Mouse (Mus musculus) right cerebral cortex, postnatal 36 days (tissue): ENCODE measurements around the gene Gcn1l1.
"Not testable (repeated sequence)": the region's sequence is repeated elsewhere in the genome, so short reads cannot be mapped to it uniquely, and the experiment has no call there.

Experiments
- DNase-seq, 2 experiments: peaks; one replicate each; pipeline ENCODE4 v3.0.0; 2022; ENCODE audit warnings: low spot score in 2 of 2, mixed read lengths in 1 of 2

The Gcn1l1 gene

DNA sequence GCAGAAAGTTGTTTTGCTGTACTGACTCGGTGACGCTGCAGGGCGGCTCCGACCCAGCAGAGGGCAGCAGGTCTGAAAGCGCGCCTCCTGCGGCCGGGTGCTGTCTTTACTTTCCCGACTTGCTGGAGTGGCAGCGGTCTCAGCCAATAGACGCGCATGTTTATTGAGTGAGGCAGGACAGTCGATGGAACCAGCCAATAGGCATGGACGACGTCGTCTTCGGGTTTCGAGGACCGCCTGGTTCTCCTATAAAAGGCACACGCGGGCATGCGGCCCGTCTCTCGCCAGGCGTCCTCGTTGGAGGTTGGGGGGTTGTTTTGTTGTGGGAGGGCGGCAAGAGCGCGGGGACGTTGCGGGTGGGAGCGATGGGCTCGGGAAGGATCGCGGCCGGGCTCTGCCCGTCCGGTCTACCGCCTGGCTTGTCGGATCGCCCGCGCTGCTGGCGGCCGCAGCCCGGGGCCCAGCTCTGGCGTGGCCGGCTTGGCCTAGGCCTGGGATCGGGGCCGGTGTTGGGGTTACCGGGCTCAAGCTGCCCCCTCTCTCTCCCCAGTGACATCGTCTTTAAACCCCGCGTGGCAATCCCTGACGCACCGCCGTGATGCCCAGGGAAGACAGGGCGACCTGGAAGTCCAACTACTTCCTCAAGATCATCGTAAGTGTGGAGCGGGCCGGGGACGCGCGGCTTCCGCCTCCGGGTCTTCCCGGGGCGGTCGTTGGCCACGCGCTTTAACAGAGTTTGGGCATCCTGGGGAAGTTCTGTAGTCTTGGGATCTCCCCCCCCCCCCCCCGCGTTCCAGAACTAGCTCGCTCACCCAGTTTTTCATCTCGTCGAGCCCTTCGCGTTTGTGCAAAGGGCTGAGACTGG lies 5.6 kb upstream of the Gcn1l1 start, which contains the start of gene Rplp0:
Rplp0 (plus strand) TSS at position 231 of the 865 bp plus-strand sequence.
- peak; percentile 99 for DNase-seq

DNA sequence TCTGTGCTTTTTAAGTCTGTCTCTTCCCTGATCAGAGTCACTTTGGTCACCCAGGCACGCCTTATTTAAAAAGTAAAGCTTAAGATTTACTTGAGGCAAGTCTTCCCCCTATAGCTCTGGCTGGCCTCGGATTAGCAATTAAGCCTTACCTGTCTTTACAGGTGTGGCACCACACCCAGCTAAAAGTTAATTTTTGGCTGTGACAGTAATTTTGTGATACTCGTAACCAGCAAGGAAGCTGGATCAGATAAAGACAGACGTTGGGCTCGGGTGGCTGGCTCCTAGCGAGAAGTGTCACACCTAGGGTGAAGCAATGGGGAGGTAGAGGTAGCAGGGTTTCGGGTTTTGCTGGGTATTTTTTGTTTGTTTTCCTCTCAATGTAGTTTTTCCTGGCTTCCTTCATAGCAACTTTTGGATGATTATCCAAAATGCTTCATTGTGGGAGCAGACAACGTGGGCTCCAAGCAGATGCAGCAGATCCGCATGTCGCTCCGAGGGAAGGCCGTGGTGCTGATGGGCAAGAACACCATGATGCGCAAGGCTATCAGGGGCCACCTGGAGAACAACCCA lies 4.6 kb upstream of the Gcn1l1 start:
- DNase-seq = no peak

DNA sequence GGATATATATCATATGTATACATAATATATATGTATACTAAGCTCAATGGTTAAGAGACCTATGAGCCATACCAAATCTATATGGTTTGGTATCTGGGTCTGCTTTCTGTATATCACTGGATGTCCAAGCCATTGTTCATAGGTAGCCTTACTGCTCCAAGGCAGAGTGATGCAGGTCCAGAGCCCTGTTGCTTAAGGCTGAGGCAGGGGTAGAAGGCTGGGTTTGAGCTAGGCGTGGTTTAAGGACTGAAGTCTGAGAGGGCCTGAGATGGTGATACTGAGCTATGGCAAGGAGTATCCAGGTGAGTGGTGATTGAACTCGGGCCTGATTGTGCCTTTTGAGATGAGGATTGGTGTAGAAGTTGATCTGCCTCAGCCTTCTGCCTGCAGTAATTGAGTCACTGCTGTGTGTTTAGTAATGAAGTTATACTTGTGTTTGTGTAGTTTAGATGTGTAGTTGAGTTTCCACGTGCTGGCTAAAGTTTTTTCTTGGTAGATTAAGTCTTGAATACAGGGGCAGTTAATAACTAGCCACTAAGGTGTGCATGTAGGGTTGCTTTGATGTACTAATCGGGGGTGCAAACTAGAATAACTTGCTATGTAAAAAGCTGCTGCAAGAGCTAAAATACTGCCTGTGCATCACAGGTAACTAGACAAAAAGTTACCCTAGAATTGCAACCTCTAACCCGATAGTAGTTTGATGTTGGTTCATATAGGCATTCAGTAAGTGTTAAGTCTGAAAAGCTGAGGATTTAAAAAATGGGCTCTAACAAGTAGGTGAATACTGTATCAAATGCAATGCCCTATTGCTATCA lies 1.1 kb upstream of the Gcn1l1 start:
- DNase-seq = no peak

DNA sequence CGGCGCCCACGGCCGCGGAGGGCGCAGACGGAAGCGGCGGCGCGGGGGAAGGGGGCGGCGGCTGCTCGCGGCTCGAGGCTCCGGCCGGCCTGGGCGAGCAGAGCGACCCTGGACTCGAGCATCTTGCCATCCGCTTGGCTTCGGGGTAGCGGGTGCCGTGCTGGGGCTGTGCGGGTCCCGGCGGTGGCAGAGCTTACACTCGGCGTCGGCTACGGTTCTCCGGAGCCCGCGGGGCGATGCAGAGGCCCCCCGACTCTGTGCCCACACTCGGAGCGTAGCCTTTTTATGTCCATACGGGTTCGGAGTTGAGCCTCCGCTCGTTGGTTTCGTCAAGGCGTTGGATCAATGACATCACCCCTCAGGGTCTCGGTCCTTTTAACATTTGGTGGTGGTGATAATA lies 349 bp downstream of the Gcn1l1 start:
- DNase-seq = no peak

DNA sequence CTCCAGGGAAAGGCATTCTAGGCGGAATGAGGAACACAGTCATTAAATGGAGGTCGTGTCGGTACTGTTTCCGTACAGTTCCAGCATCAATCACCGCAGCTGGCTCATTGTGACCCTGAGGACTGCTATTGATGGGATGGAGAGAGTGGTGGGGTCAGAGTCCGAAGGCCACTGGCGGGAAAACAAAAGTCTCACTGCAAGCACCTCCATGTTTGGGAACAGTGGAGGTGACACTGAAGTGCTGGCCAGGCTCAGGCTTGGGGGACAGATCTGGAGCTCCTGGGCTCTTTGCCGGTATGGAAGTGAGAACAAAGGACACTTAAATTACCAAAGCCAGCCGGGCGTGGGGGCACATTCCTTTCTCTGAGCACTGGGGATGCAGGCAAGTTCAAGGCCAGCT lies 3.6 kb downstream of the Gcn1l1 start:
- DNase-seq = no peak

DNA sequence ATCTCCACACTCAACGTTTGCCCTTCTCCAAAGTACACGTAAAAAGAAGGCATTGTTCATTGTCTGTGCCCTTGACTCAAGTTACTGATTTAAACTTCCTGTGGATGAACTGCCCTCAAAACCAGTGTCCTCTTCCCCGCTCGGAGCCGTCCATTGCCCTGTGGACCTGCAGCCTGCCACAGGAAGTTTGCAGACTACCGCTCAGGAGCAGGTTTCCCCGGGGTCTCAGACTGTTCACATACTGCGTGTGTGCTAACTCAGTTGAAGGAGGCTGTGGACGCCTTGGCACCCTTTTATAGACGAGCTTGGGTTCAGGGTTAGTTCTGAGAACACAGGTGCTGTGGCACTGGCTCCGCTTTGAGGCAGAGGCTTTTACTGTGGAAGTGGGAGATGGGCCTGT lies 4.3 kb downstream of the Gcn1l1 start:
- no peak for DNase-seq

DNA sequence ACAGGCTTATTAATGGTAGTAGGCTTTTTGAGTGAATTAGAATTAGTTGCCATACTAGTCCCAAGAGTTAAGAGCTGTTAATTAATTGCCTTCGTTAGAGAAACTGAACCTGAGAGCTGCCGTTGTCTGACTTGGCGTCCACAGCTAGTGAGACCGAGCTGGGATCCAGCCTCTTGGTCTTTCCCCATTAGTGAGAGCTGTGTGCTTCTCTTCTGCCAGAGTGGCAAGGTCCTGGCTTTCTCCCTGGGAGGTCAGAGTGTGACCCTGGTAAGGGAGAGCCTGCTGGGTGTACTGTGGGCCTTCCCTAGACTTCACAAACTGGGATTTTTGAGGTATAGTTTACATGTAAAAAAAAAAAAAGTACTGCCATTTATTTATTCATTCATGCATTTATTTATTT lies 4.7 kb downstream of the Gcn1l1 start:
- DNase-seq = no peak

DNA sequence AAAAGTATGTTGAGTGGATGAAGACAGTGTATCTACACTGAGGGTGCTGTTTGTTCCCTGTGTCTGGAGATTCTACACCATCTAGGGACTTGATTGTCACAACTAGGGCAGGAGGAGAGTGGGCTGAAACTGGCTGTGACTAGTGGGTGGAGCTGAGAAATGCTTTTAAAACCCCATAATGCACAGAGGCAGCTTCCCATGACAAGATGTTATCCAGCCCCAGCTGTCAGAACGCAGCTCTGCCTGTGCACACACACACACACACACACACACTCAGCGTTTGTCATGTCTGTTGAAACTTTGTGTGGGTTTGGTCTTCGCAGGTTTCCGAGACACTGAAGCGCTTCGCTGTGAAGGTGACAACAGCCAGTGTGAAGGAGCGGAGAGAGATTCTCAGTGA lies 6.0 kb downstream of the Gcn1l1 start:
- peak; percentile 75 to 85 for DNase-seq

DNA sequence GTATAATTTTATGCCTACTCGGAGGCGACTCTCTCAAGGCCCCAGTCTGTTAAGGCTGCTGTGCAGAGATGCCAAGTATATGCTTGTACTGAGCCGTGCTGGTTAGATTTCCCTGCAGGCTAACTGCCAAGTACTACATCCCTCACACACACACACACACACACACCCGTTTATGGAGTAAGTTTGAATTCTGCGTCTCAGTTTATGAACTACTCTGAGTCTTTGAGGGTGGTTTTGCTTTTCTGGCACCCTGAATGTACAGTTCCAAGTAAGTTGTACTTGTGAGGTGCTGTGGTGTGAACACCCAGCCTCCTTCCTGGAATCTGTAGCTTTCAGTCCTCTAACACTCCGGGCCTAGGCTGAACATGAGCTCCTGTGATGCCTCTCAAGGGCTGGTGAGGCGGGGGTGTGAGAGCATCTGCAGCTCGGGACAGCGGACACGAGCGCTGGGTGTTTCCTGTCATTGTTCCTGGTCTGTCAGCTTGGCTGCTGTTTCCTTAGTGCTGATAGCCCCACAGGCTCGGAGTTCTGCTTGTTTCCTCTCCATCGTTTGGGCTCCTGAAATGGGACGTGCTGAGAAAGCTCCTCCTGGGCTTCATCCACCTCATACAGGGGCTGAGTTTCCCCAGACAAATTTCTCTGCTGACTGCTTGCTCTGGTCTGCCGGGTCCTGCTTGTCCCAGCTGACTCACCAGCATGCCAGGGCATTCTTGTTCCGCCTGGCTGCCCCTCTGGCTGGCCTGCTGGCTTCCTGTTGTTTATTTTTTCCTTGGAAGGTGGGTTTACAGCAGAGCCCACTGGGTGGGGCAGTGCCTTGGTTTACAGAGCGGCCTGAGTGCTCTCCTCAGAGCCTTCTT lies 7.9 kb downstream of the Gcn1l1 start:
- peak; percentile 36 to 52 for DNase-seq

DNA sequence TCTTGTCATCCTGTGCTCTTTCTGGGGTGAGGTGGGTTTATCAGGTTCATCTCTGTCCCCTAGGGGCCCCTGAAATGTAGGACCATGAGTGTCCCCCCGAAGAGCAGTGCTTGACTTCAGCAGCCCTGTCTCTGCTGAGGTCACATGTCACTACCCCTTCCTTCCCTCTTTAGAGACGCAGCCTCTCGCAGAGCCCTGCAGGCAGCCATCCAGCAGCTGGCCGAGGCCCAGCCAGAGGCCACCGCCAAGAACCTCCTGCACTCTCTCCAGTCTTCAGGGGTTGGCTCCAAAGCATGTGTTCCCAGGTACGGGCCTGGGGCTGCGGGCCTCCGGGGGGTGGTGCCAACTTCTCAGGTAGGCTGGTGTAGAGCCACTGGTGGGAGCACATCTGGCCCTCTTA lies 9.9 kb downstream of the Gcn1l1 start:
- DNase-seq = no peak

DNA sequence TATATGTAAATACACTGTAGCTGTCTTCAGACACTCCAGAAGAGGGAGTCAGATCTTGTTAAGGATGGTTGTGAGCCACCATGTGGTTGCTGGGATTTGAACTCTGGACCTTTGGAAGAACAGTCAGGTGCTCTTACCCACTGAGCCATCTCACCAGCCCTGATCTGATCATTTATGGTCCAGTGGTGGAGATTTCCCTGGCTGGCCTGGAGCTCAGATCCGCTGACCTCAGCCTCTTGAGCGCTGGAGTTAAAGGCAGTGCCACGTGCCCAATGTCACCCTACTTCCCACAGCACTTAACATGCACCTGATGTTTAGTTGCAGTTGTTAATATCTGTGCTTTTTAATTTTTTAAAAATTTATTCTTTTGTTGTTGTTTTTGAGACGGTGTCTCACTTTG lies 12.6 kb downstream of the Gcn1l1 start:
- not testable (repeated sequence) for DNase-seq

DNA sequence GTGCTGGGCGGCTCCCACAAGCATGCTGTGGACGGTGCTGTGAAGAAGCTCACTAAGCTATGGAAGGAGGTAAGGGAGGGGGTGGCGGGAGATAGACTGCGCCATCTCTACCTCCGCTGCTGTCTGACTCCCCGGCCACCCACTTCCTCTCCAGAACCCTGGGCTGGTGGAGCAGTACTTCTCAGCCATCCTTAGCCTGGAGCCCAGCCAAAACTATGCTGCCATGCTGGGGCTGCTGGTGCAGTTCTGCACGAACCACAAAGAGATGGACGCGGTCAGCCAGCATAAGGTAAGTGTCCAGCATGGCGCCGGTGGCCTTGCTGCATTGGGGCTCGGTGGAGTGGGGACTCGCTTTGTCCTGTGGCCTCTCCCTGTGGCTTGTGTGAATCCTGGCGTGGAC lies 13.9 kb downstream of the Gcn1l1 start:
- DNase-seq = no peak

DNA sequence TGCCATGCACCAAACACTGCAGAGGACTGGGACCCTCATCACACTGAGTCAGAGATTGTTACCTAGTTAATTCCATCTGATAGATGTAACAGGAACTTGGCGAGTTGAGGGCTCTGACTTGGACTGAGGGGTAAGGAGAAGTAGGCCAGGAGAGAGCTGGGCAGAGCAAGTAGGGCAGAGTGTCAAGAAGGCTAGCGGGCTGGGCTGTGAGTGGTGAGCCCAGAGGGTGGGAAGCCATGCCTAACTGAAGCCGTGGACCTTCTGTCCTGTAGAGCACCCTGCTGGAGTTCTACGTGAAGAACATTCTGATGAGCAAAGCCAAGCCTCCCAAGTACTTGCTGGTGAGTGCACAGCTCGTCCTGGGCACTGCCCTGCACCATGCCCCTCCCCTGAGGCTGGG lies 14.3 kb downstream of the Gcn1l1 start:
- no peak for DNase-seq

DNA sequence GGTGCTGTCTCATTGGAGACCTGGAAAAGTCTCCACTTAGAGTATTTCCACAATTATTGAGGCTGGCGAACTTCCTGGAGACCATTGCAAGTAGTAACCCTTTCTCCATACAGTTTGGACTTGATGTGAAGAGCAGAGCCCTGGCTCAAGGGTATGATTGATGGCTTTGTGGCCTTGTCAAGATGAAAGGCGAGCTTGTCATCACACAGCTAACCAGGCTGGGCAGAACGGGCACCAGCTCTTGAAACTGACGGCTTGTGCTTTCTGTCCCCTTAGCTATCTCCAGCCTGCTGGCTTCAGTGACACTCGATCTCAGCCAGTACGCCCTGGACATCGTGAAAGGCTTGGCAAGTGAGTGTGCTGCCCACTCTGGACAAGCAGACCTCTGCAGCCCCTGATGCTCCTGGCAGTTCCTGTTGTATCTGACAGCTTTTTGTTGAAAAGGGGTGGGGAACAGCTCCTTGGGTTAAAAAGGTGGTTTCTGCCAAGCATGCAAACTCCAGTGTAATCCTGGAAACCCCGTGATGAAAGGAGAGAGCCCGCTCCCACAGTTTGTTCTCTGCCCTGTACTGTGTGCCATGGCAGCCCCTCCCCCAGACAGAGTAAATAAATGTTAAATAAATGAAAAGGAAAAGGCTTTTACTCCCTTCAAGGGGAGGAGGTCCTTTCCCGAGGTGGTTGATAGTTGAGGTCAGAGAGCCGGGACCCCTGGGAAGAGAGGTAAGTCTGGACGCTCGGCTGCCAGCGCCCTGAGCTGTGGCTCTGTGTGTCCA lies 15.4 kb downstream of the Gcn1l1 start:
- DNase-seq = no peak

DNA sequence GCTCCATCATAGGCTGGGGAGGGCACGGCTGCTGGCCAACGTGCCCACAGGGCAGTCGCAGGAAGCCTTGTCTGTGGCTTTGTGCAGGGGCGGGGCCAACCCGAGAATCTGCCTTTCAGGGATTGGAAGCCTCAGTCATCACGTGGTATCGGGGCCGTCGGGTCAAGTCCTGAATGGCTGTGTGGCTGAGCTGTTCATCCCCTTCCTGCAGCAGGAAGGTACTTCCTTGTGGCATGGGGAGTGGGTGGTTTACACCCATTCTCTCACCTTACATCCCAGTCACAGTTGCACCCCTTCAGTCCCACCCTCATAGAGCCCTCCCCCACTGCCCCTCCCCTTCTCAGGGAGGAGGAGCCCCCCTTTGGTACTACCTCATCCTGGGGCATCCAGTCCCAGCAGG lies 16.6 kb downstream of the Gcn1l1 start:
- DNase-seq = no peak

DNA sequence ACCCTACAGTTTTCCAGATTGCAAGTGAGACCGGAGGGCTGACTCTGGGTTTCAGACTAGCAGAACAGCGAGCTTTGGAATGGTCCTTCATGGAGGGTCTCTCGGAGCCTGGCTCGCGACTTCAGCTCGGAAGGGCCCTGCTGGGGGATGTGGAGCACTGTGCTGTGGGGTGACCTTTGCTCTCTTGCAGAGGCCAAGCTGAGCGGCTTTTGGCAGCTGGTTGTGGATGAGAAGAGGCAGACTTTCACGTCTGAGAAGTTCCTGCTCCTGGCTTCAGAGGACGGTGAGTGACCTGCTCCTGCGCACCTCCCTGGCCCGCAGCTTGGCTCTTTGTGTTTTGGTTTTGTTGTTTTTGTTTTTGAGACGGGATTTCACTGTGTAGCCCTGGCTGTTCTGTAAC lies 20.6 kb downstream of the Gcn1l1 start:
- DNase-seq = no peak

DNA sequence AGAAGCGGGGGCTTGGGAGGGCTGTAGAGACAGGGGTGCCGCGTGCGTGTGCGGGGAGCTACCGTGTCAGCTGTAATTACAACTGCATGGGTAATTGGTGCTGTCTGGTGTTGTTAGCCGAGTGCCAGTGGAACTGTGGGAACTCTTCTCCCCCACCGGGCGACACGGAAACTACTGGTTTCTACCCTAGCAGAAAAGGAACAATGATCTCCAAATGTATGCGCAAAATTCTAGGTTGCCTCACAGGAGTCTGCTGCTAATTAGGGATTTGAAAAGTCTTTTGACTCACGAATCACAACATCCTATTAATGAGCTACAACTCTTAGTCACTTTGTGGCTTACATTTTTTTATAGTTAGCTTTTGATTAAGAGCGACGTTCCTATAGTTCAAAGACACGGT lies 21.1 kb downstream of the Gcn1l1 start:
- DNase-seq = no peak

DNA sequence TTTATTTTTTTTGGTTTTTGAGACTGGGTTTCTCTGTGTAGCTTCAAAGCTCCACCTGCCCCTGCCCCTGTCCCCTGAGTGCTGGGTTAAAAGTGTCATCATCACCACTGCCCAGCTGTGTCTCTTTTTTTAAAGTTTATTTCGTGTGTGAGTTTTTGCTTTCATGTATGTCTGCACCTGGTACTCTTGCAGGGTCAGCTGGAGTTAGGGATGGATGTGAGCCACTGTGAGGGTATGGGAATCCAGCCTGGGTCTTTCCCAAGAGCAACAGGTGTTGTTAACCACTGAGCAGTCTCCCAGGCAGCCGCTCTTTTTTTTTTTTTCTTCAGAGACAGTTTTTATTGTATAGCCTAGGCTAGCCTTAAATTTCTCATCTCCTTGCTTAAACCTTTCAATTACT lies 21.7 kb downstream of the Gcn1l1 start:
- DNase-seq = no peak

DNA sequence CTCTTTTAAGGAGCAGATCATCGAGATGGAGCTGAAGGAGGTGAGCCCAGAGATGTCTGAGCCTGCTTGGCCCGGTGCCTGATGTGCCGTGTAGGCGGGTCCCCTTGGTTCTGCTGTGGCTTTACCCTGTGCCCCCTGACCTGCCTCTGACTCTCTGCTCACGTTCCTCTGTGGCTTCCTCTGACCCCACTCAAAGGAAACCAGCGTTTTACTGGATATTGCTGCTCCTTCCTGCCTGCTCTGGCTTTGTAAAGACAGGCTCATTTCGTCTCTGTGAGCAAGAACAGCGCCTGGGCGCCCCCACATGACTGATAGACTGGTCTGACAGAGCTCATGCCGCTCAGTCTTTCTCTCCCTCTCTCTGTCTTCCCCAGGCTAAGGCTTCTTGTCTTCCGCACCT lies 26.0 kb downstream of the Gcn1l1 start:
- DNase-seq = no peak

DNA sequence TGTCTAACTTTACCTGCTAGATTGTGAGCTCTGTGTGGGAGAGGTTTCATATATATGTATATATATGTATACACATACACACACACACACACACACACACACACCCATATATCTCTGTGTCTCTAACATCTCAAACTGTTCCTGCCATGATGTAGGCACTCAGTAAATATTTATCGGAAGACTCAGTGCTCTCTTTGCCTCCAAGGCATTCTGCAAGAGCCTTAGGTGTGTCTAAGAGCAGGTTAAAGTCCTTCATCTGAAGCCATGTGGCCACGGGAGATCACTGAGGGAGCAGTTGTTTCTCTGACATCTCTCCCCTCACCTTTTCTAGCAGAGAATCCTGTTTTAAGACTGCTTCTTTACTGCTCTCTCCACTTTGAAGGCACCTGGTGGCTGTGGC lies 26.5 kb downstream of the Gcn1l1 start:
- DNase-seq = no peak

DNA sequence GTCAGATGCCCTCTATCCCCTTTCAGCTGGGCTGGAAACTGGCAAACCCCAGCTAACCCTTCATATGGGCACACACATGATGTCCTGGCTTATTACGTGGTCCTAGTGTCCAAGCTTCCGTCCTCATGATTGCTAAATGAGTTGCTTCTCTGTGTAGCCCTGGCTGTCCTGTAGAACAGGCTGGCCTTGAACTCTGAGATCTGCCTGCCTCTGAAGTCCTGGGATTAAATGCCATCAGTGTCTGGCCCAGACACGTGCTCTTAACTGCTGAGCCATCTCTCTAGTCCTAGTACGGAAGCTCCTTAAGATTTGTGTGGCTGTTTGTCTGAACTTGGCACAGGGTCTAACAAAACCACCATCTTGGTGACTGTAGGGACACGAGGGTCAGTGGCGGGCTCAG lies 38.5 kb downstream of the Gcn1l1 start:
- DNase-seq = no peak
